Mouse (Mus musculus): ENCODE results near the gene Ttc29.

DNA sequence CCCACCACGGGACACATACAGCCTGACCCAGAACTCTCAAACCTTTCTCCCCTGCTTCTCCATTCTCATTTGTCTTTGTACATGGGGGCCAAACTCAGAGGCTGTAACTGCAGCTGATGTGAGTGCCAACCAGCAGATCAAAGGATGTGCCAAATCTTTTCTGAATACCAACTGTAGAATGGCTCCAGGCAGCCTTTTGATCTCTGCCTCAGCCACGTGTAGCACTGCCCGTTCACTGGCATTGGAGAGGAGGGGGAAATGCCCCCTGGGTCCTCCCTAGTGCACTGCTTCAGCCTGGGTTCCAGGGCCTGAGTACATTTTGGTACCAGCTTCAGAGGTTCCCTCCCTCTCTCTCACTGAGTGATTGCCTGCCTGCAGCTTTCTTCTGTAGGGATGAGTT is 1.5 kb downstream of the Ttc29 start:
- TF ChIP-seq POLR2A (IDR thresholded peaks at IDR 0.05; ENCODE audit: extremely low read depth, insufficient read depth, low read length) (no peak), CTCF (IDR thresholded peaks at IDR 0.05; ENCODE audit: extremely low read depth, insufficient read depth, low read length) (no peak)

All from cortical plate, adult 2 months (tissue).